Mouse (Mus musculus) cerebellum, adult 2 months (tissue): ENCODE measurements around the gene H2-Ke6.

ENCODE experiments used
- CTCF ChIP-seq: fragments of 200-500 bp; IDR thresholded peaks from 2 replicates; pipeline ENCODE4 v1.5.1; 2011; ENCODE audit warnings: low read depth, mild to moderate bottlenecking, control low read depth, low read length, moderate library complexity, borderline replicate concordance; ENCODE audit not compliant: insufficient read depth
- POLR2A ChIP-seq: fragments of 200-500 bp; IDR thresholded peaks from 2 replicates; pipeline ENCODE4 v1.6.1; 2011; ENCODE audit warnings: low read length, control low read depth, borderline replicate concordance; ENCODE audit not compliant: insufficient read depth

DNA sequence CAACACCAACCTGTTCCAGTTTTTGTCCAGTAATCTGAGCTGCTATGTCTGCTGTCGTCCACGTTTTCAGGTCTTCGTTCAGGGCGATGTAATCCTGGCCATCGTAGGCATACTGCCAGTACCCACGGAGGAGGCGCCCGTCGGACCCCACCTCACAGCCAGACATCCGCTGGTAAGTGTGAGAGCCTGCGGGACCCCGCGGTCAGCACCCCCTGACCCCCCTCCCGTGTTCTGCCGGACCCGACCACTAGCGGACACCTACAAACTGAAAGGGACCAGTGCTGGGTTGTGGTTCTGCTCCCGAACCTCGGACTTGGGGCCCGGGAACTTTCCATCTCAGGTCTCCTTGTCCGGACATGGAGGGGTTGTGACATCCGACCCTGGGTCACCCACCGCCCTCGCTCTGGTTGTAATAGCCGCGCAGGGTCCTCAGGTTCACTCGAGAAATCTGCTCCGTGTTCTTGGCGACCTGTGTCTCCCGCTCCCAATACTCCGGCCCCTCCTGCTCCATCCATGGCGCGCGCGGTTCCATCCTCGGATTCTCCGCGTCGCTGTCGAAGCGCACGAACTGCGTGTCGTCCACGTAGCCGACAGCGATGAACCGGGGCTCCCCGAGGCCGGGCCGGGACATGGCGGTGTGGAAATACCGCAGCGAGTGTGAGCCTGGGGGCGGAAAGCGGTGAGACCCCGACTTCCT is 49.9 kb downstream of the H2-Ke6 start:
- no peak for TF ChIP-seq POLR2A
- TF ChIP-seq CTCF: no peak
